Mouse (Mus musculus): ENCODE data around the gene Wdr93. TPM values are rescaled to one million over a fixed set of nuclear protein-coding genes. Genes with fewer than 3 reads are reported as not detected.

Gene Wdr93
- total and polyA plus RNA-seq, 3 experiments: 0.75 to 1.3 (median 1.2) TPM

DNA sequence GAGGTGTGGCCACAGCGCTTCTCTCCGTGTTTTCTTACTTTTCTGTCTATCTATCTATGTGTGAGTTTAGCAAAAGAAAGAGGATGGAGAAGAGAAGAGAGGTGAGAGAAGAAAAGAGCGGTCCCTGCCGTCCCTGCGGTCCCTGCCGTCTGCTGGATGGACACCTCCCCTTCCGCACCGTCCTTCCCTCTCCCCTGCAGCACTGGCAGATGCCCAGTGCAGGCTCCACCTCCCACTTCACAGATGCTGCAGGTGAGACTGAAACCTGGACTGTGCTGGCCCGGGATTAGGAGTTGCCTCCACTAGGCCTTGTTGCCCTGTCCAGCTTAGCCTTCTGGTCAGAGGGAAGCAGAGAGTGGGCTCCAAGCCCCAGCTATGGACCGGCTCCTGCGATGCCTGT, 58.4 kb downstream of the Wdr93 start:
- Histone ChIP-seq H3K4me3 (replicated peaks in 1 of 3; ENCODE audit: low read depth in 2 of 3, low read length in 2 of 3, poor library complexity in 1 of 3) (no peak overlapping the region), H3K27ac (ENCODE audit: insufficient read depth, low read depth) (no peak overlapping the region), H3K9me3 (replicated peaks; ENCODE audit: low read length) (no peaks in the 10 kb centered on the region), H3K79me2 (replicated peaks; ENCODE audit: control insufficient read depth, extremely low read depth, insufficient read depth, poor library complexity, severe bottlenecking) (no peaks in the 10 kb centered on the region), H3K36me3 (replicated peaks in 1 of 2; ENCODE audit: control insufficient read depth in 1 of 2, insufficient read depth in 1 of 2, low read length in 1 of 2) (no peaks in the 10 kb centered on the region), H3K27me3 (replicated peaks) (peaks cover 5% of the 10 kb centered on the region), H3K9ac (ENCODE audit: insufficient read depth, low read depth) (no peak overlapping the region), H3K4me1 (ENCODE audit: control insufficient read depth in 1 of 2, insufficient read depth in 2 of 2) (peaks cover 5 to 8% of the 10 kb centered on the region in 2 experiments; a peak in 3 of 4 replicates), H3K4me2 (ENCODE audit: insufficient read depth, low read depth, poor library complexity, severe bottlenecking) (no peak overlapping the region)
- dilution Hi-C loops (cut with MboI; ENCODE audit: extremely low pct_ligation_motif_present, extremely low pct_unique_long_range_greater_than_20kb, low sequenced_read_pairs): no loop called here
- no peak for TF ChIP-seq TCF12 (IDR thresholded peaks at IDR 0.05; ENCODE audit: low read depth, low read length)
- no peak for TF ChIP-seq ZNF384 (IDR thresholded peaks at IDR 0.05; ENCODE audit: low read depth, low read length)
- no peak for TF ChIP-seq MAZ (IDR thresholded peaks at IDR 0.05; ENCODE audit: low read depth, low read length)
- TF ChIP-seq CHD1 (IDR thresholded peaks at IDR 0.05; ENCODE audit: low read depth, low read length): no peak
- no peak for TF ChIP-seq ZC3H11A (IDR thresholded peaks at IDR 0.05; ENCODE audit: low read depth, low read length)
- no peak for TF ChIP-seq IRF4 (IDR thresholded peaks at IDR 0.05; ENCODE audit: low read depth, low read length)
- TF ChIP-seq E2F4 (IDR thresholded peaks at IDR 0.05; ENCODE audit: insufficient replicate concordance, low read depth, low read length): no peak
- no peak for TF ChIP-seq MAFK (IDR thresholded peaks at IDR 0.05; ENCODE audit: insufficient replicate concordance, low read length)
- TF ChIP-seq GABPA (IDR thresholded peaks at IDR 0.05; ENCODE audit: insufficient replicate concordance, low read depth, low read length): no peak
- TF ChIP-seq POLR2AphosphoS2 (IDR thresholded peaks at IDR 0.05; ENCODE audit: low read depth, low read length): no peak
- TF ChIP-seq MAX (IDR thresholded peaks at IDR 0.05; ENCODE audit: low read length): no peak
- no peak for TF ChIP-seq CHD2 (IDR thresholded peaks at IDR 0.05; ENCODE audit: low read length)
- TF ChIP-seq HCFC1 (IDR thresholded peaks at IDR 0.05; ENCODE audit: low read depth, low read length): no peak
- no peak for TF ChIP-seq SMC3 (IDR thresholded peaks at IDR 0.05; ENCODE audit: low read depth, low read length)
- no peak for TF ChIP-seq BHLHE40 (IDR thresholded peaks at IDR 0.05; ENCODE audit: low read depth, low read length)
- TF ChIP-seq KAT2A (IDR thresholded peaks at IDR 0.05; ENCODE audit: insufficient replicate concordance, low read length): no peak
- TF ChIP-seq NRF1 (IDR thresholded peaks at IDR 0.05; ENCODE audit: low read depth, low read length): no peak
- DNase-seq (ENCODE audit: extremely low read depth): no peak
- in situ Hi-C loops (cut with MboI; ENCODE audit: low pct_ligation_motif_present, low pct_unique_long_range_greater_than_20kb, low sequenced_read_pairs): no loop called here

DNA sequence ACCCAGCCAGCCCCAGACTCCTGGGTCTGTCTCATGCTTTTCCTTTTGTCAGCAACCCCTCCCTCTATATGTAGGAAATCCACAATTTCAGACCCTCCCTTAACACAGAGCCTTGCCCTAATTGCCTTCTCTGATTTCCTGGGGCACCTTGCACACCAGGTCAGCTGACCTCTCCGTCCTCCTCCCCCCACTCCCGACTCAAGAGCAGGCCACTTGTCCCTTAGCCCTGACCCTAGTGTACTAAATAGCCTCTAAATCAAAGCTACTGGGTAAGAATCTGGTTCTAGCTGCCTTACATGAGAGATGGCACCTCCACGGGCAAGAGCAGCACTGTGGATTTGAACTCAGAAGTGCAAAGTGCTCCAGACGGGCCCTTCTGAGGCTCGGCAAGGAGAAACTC, 59.1 kb downstream of the Wdr93 start:
- H3K79me2 ChIP-seq (replicated peaks; ENCODE audit: control insufficient read depth, extremely low read depth, insufficient read depth, poor library complexity, severe bottlenecking): no peaks in the 10 kb centered on the region
- no peak overlapping the region for H3K4me2 ChIP-seq (ENCODE audit: insufficient read depth, low read depth, poor library complexity, severe bottlenecking)
- H3K9me3 ChIP-seq (replicated peaks; ENCODE audit: low read length): no peaks in the 10 kb centered on the region
- no peak overlapping the region for H3K9ac ChIP-seq (ENCODE audit: insufficient read depth, low read depth)
- no peaks in the 10 kb centered on the region for H3K36me3 ChIP-seq (replicated peaks in 1 of 2; ENCODE audit: control insufficient read depth in 1 of 2, insufficient read depth in 1 of 2, low read length in 1 of 2)
- H3K4me3 ChIP-seq (replicated peaks in 1 of 3; ENCODE audit: low read depth in 2 of 3, low read length in 2 of 3, poor library complexity in 1 of 3): no peak overlapping the region
- dilution Hi-C loops (cut with MboI; ENCODE audit: extremely low pct_ligation_motif_present, extremely low pct_unique_long_range_greater_than_20kb, low sequenced_read_pairs): no loop called here
- no peak for DNase-seq (ENCODE audit: extremely low read depth)
- H3K4me1 ChIP-seq (ENCODE audit: control insufficient read depth in 1 of 2, insufficient read depth in 2 of 2): peaks cover 2 to 4% of the 10 kb centered on the region in 2 experiments; a peak in 1 of 4 replicates
- no peak overlapping the region for H3K27ac ChIP-seq (ENCODE audit: insufficient read depth, low read depth)
- peaks cover 5% of the 10 kb centered on the region for H3K27me3 ChIP-seq (replicated peaks)
- in situ Hi-C loops (cut with MboI; ENCODE audit: low pct_ligation_motif_present, low pct_unique_long_range_greater_than_20kb, low sequenced_read_pairs): no loop called here
- TF ChIP-seq NRF1 (IDR thresholded peaks at IDR 0.05; ENCODE audit: low read depth, low read length) (no peak), ETS1 (conservative IDR thresholded peaks at IDR 0.05; ENCODE audit: low read depth, low read length) (no peak), ZKSCAN1 (IDR thresholded peaks at IDR 0.05; ENCODE audit: borderline replicate concordance, low read depth, low read length) (no peak)
